Mouse (Mus musculus) lung, postnatal 0 days (tissue): ENCODE measurements around the gene Dtx1.

Experiments
- CTCF ChIP-seq: IDR thresholded peaks from 2 replicates; pipeline ENCODE4 v1.5.1; 2016; ENCODE audit warnings: antibody characterized with exemption, mild to moderate bottlenecking
- EP300 ChIP-seq: IDR thresholded peaks from 2 replicates; pipeline ENCODE4 v1.6.1; 2016; ENCODE audit warnings: antibody characterized with exemption, mild to moderate bottlenecking, control low read depth

DNA sequence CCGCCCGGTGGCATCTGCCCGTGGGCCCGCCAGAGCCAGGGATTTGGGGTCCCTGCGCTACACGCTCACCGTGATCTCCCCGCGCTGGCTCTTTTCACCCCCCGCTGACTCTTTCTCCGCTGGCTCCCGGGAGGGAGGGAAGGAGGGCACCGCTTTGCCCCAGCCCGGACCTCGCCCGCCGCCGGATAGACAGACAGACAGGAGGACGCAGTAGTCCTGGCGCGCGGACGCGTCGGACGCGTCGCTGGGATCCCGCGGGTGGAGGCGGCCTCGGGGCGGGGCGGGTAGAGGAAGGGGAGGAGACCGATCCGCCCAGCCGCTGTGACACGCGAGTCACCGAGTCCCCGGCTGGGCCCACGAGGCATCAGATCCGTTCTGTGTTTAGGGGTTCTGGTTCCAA is 311 bp downstream of the Dtx1 start:
- TF ChIP-seq EP300 = no peak
- no peak for TF ChIP-seq CTCF
